Mouse (Mus musculus): ENCODE data around the gene Adamtsl4.

DNA sequence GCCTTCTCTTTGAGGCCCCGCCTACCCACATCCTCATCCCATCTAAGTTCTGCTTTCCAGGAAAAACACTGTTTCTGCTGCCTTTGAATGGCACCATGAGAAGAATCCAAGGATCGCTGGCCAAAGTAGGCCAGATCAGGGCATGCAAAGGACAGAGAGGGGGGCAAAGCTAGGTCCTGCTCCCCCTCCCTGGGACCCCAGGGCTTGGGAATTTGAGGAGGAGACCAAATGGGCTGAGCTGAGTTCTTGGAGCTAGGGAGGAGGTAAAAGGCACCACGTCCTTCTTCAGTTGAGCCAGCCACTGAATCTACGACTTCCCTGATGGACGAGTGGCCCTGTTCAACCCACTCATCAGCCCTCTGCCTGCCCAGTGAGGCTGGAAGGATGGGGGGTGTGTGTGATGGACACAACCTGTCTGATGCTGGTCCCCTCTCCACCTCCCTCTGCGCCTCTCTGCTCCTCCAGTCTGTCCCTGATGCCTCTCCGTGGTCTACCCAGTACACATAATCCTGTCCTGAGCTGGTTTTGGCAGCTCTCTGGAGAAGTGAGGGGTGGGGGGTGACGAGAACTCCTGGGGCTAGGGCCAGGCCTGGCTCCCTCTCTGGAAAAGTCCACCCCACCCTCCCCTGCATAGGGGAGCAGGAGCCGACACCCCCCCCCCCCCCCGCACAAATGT lies 1.1 kb downstream of the Adamtsl4 start:
- TF ChIP-seq CTCF (IDR thresholded peaks at IDR 0.05; ENCODE audit: low read depth) (no peak), EP300 (IDR thresholded peaks at IDR 0.05; ENCODE audit: low read depth) (no peak)
